Mouse (Mus musculus): ENCODE results near the gene Cyp27b1. TPM values are rescaled to one million over a fixed set of nuclear protein-coding genes. Genes with fewer than 3 reads are reported as not detected.

Cyp27b1 gene
- polyA plus RNA-seq, 1 experiment from 2014 or later = not detected

GRCm38 (mm10) chr10:127036273-127036672 is 11.8 kb upstream of the Cyp27b1 start:
- Histone ChIP-seq H3K4me1 (peaks cover 4% of the 10 kb centered on the region; the same call in 1 of the 2 replicates), H3K27me3 (peaks cover 11% of the 10 kb centered on the region), H3K4me3 (no peak overlapping the region), H3K9me3 (replicated peaks) (no peaks in the 10 kb centered on the region), H3K36me3 (no peaks in the 10 kb centered on the region), H3K27ac (no peak overlapping the region), H3K9ac (no peak overlapping the region), H3K4me2 (replicated peaks) (no peak overlapping the region)
- ATAC-seq (ENCODE audit: low FRiP score) = no peak
- WGBS = 84% methylated on average over 12 of the region's 12 CpGs

DNA sequence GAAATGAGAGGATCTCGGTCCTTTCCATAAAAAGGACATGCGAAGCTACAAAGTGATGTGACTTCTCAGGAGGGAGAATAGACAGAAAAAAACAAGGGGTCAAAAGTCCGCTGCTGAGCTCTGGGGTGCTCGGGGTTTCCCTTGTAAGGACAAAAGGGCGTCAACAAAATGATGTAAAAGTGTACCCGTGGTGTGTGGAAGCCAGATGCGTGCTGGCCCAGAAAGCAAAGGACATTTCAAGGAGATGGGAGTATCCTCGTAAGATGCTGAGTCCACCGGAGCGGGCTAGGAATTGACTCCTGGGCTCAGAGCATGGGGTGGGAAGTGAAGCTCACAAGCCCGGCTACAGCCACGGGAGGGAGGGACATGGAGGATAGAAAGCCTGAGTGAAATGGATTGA is 10.4 kb upstream of the Cyp27b1 start:
- peaks cover 9% of the 10 kb centered on the region for H3K4me1 ChIP-seq
- H3K9ac ChIP-seq = no peak overlapping the region
- H3K36me3 ChIP-seq = no peaks in the 10 kb centered on the region
- H3K27me3 ChIP-seq = peaks cover 11% of the 10 kb centered on the region
- 67% methylated on average over 12 of the region's 12 CpGs for WGBS
- H3K4me3 ChIP-seq = no peak overlapping the region
- H3K4me2 ChIP-seq (replicated peaks) = no peak overlapping the region
- H3K9me3 ChIP-seq (replicated peaks) = no peaks in the 10 kb centered on the region
- no peak for ATAC-seq (ENCODE audit: low FRiP score)
- no peak overlapping the region for H3K27ac ChIP-seq

DNA sequence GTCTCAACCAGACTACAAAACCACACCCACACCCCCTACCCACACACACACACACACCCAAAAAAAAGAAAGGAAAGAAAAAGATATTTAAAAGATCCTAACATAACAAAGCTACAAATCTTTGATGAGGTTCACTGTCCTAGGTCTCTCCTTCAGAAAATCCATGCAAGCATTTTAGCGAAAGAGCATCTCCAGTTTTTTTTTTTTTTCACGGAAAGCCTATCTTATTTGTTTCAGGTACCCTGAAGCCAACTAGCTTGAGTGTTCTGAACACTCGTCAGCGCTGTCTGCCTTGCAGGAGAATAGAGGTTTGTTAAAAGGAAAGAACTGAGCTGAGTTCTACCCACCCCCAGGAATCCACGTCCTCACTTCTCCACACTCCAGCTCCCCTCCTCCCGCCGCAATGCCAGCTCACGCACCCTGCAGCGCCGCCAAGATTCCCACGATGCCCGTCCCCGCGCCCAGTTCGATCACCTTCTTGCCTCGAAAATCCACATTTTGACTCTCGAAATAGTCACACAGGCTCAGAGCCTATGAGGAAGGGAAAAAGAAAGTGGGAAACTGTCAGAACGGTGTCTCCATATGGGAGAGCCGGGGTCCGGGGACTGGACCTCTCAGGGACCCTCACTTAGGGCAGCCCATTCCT is 7.4 kb upstream of the Cyp27b1 start:
- Histone ChIP-seq H3K9ac (peak overlapping the region; percentile 69), H3K4me2 (replicated peaks) (peak overlapping the region; percentile 98), H3K27me3 (peaks cover 11% of the 10 kb centered on the region), H3K9me3 (replicated peaks) (no peaks in the 10 kb centered on the region), H3K27ac (no peak overlapping the region), H3K4me3 (peak overlapping the region; percentile 76), H3K36me3 (0 out of 2 replicates have a peak, but pooled peaks cover 5% of the 10 kb centered on the region), H3K4me1 (peaks cover 11% of the 10 kb centered on the region)
- ATAC-seq (ENCODE audit: low FRiP score) = no peak; the same call in 1 of the 2 replicates
- 2% methylated on average over 20 of the region's 20 CpGs for WGBS

DNA sequence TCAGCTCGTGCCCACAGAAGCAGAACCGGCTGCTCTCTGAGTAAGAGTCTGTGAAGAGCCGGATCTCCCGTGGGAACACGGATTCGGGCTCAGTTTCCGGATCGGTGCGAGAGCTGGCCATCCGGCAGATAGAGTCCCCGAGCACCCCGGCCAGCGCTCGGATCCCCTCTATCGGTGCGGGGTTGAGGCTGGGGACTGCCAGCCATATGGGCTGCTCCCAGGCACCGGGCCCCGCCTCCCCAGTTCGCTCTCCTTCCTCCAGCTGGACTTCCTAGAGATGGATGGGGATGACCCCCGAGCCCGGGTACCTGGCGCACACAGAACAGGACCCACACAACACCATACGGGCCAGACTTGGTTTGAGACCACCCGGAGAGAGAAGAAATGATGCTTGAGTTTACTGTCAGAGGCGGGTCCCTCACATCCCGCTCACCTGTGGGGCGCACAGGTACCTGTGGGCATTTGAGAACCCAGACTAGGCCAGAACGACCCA is 6.7 kb upstream of the Cyp27b1 start, which contains the start of the genes Mettl1 and Eef1akmt3:
Gene Mettl1 (plus strand): TSS at position 141 of the 493 bp plus-strand sequence.
Gene Eef1akmt3 (minus strand): TSS at position 240 of the 493 bp plus-strand sequence.
- no peak within 1 kb of the TSS for H3K27ac ChIP-seq
- peak within 1 kb of the TSS; percentile 69 for H3K9ac ChIP-seq
- WGBS = under 1% methylated on average over 28 of the region's 28 CpGs
- H3K4me1 ChIP-seq = peaks cover 11% of the 10 kb centered on the region
- no peaks in the 10 kb centered on the region for H3K9me3 ChIP-seq (replicated peaks)
- peak; percentile 76 for ATAC-seq (ENCODE audit: low FRiP score)
- H3K4me3 ChIP-seq = peak within 1 kb of the TSS; percentile 76
- 0 out of 2 replicates have a peak, but pooled peaks cover 5% of the 10 kb centered on the region for H3K36me3 ChIP-seq
- H3K4me2 ChIP-seq (replicated peaks) = peak within 1 kb of the TSS; percentile 98
- peaks cover 11% of the 10 kb centered on the region for H3K27me3 ChIP-seq

- Histone ChIP-seq H3K36me3 (0 out of 2 replicates have a peak, but pooled peaks cover 5% of the 10 kb centered on the region), H3K9me3 (replicated peaks) (no peaks in the 10 kb centered on the region), H3K27ac (no peak overlapping the region), H3K4me3 (peak overlapping the region; percentile 76), H3K4me2 (replicated peaks) (peak overlapping the region; percentile 98), H3K9ac (peak overlapping the region; percentile 69), H3K4me1 (peaks cover 11% of the 10 kb centered on the region), H3K27me3 (peaks cover 11% of the 10 kb centered on the region)
- peak; percentile 90 for ATAC-seq (ENCODE audit: low FRiP score)
- WGBS = under 1% methylated on average over 37 of the region's 44 CpGs
Measured at GRCm38 (mm10) chr10:127041774-127042338, 6.2 kb upstream of the Cyp27b1 start.

- Histone ChIP-seq H3K9me3 (replicated peaks) (no peaks in the 10 kb centered on the region), H3K9ac (peak overlapping the region; percentile 69), H3K27me3 (peaks cover 13% of the 10 kb centered on the region), H3K27ac (no peak overlapping the region), H3K4me3 (peak overlapping the region; percentile 76), H3K4me1 (peaks cover 11% of the 10 kb centered on the region), H3K4me2 (replicated peaks) (peak overlapping the region; percentile 98), H3K36me3 (0 out of 2 replicates have a peak, but pooled peaks cover 5% of the 10 kb centered on the region)
- 19% methylated on average over 5 of the region's 5 CpGs for WGBS
- ATAC-seq (ENCODE audit: low FRiP score) = no peak
Measured at GRCm38 (mm10) chr10:127042468-127043115, 5.5 kb upstream of the Cyp27b1 start.

GRCm38 (mm10) chr10:127043187-127043586 is 4.9 kb upstream of the Cyp27b1 start:
- WGBS = 86% methylated on average over 6 of the region's 6 CpGs
- Histone ChIP-seq H3K9ac (no peak overlapping the region), H3K36me3 (0 out of 2 replicates have a peak, but pooled peaks cover 5% of the 10 kb centered on the region), H3K27me3 (peaks cover 19% of the 10 kb centered on the region), H3K4me3 (no peak overlapping the region), H3K4me2 (replicated peaks) (no peak overlapping the region), H3K4me1 (peaks cover 11% of the 10 kb centered on the region), H3K27ac (no peak overlapping the region), H3K9me3 (replicated peaks) (no peaks in the 10 kb centered on the region)
- ATAC-seq (ENCODE audit: low FRiP score) = no peak

- Histone ChIP-seq H3K9ac (no peak overlapping the region), H3K27me3 (peaks cover 53% of the 10 kb centered on the region), H3K36me3 (peaks cover 13% of the 10 kb centered on the region; the same call in 1 of the 2 replicates), H3K27ac (no peak overlapping the region), H3K4me2 (replicated peaks) (peak overlapping the region; percentile 6; the same call in 1 of the 2 replicates), H3K9me3 (replicated peaks) (no peaks in the 10 kb centered on the region), H3K4me1 (peaks cover 12% of the 10 kb centered on the region; the same call in 1 of the 2 replicates), H3K4me3 (peak overlapping the region; percentile 7; the same call in 1 of the 2 replicates)
- no peak for ATAC-seq (ENCODE audit: low FRiP score)
- WGBS = 5% methylated on average over 35 of the region's 35 CpGs
Measured at GRCm38 (mm10) chr10:127048608-127049394, 751 bp downstream of the Cyp27b1 start.

GRCm38 (mm10) chr10:127049395-127050118 is 1.5 kb downstream of the Cyp27b1 start:
- Histone ChIP-seq H3K36me3 (peaks cover 17% of the 10 kb centered on the region), H3K9me3 (replicated peaks) (no peaks in the 10 kb centered on the region), H3K27me3 (peaks cover 53% of the 10 kb centered on the region), H3K9ac (no peak overlapping the region), H3K4me2 (replicated peaks) (peak overlapping the region; percentile 6; the same call in 1 of the 2 replicates), H3K4me1 (peaks cover 12% of the 10 kb centered on the region; the same call in 1 of the 2 replicates), H3K4me3 (peak overlapping the region; percentile 7; the same call in 1 of the 2 replicates), H3K27ac (no peak overlapping the region)
- ATAC-seq (ENCODE audit: low FRiP score) = no peak
- 4% methylated on average over 29 of the region's 29 CpGs for WGBS

GRCm38 (mm10) chr10:127050119-127050474 is 2.0 kb downstream of the Cyp27b1 start:
- peaks cover 53% of the 10 kb centered on the region for H3K27me3 ChIP-seq
- 23% methylated on average over 10 of the region's 10 CpGs for whole genome bisulfite sequencing

GRCm38 (mm10) chr10:127054646-127055045 is 6.6 kb downstream of the Cyp27b1 start:
- H3K4me1 ChIP-seq = peaks cover 23% of the 10 kb centered on the region
- no peak overlapping the region for H3K4me2 ChIP-seq (replicated peaks)
- ATAC-seq (ENCODE audit: low FRiP score) = no peak
- 65% methylated on average over 4 of the region's 4 CpGs for WGBS
- no peak overlapping the region for H3K27ac ChIP-seq
- H3K27me3 ChIP-seq = peaks cover 36% of the 10 kb centered on the region
- H3K9me3 ChIP-seq (replicated peaks) = no peaks in the 10 kb centered on the region
- H3K9ac ChIP-seq = no peak overlapping the region
- H3K4me3 ChIP-seq = no peak overlapping the region
- H3K36me3 ChIP-seq = peaks cover 39% of the 10 kb centered on the region

More at GRCm38 (mm10) chr10:127050119-127050474, 2.0 kb downstream of the Cyp27b1 start:
- Histone ChIP-seq H3K9me3 (replicated peaks) (no peaks in the 10 kb centered on the region), H3K9ac (no peak overlapping the region), H3K4me3 (peak overlapping the region; percentile 7; the same call in 1 of the 2 replicates), H3K36me3 (peaks cover 17% of the 10 kb centered on the region), H3K27ac (no peak overlapping the region), H3K4me2 (replicated peaks) (no peak overlapping the region), H3K4me1 (peaks cover 12% of the 10 kb centered on the region; the same call in 1 of the 2 replicates)
- no peak for ATAC-seq (ENCODE audit: low FRiP score)

All from hindbrain, embryonic 12.5 days (tissue).